Mouse (Mus musculus): ENCODE measurements around the gene Psmd12. TPM values are rescaled to one million over a fixed set of nuclear protein-coding genes. Genes with fewer than 3 reads are reported as not detected.
A peak's percentile ranks its signal among the peaks of the same experiment; 100 is the strongest.

Gene Psmd12
- polyA plus RNA-seq, 1 experiment from 2014 or later: 178 TPM

GRCm38 (mm10) chr11:107521153-107521552 lies 41.9 kb downstream of the Psmd12 start:
- Histone ChIP-seq H3K4me2 (replicated peaks) (no peak overlapping the region), H3K9ac (no peak overlapping the region), H3K9me3 (no peaks in the 10 kb centered on the region), H3K36me3 (no peaks in the 10 kb centered on the region), H3K27me3 (no peaks in the 10 kb centered on the region), H3K27ac (no peak overlapping the region), H3K4me1 (no peaks in the 10 kb centered on the region), H3K4me3 (no peak overlapping the region)
- no peak for ATAC-seq (ENCODE audit: low FRiP score, low read depth)
- WGBS: 57% methylated on average over 1 of the region's 1 CpGs

GRCm38 (mm10) chr11:107524966-107525365 lies 45.7 kb downstream of the Psmd12 start:
- Histone ChIP-seq H3K36me3 (no peaks in the 10 kb centered on the region), H3K27ac (no peak overlapping the region), H3K9me3 (no peaks in the 10 kb centered on the region), H3K27me3 (no peaks in the 10 kb centered on the region), H3K4me2 (replicated peaks) (no peak overlapping the region), H3K4me3 (no peak overlapping the region), H3K9ac (no peak overlapping the region), H3K4me1 (no peaks in the 10 kb centered on the region)
- WGBS: 61% methylated on average over 1 of the region's 1 CpGs
- no peak for ATAC-seq (ENCODE audit: low FRiP score, low read depth)

GRCm38 (mm10) chr11:107527632-107528031 lies 48.3 kb downstream of the Psmd12 start:
- H3K4me2 ChIP-seq (replicated peaks): no peak overlapping the region
- no peaks in the 10 kb centered on the region for H3K4me1 ChIP-seq
- ATAC-seq (ENCODE audit: low FRiP score, low read depth): no peak
- no peak overlapping the region for H3K27ac ChIP-seq
- no peak overlapping the region for H3K4me3 ChIP-seq
- H3K9me3 ChIP-seq: no peaks in the 10 kb centered on the region
- no peak overlapping the region for H3K9ac ChIP-seq
- no peaks in the 10 kb centered on the region for H3K36me3 ChIP-seq
- WGBS: 53% methylated on average over 3 of the region's 3 CpGs
- no peaks in the 10 kb centered on the region for H3K27me3 ChIP-seq

- WGBS: 38% methylated on average over 8 of the region's 8 CpGs
- no peak overlapping the region for H3K4me3 ChIP-seq
Observed at GRCm38 (mm10) chr11:107529320-107529719, 50.0 kb downstream of the Psmd12 start.

GRCm38 (mm10) chr11:107531445-107531844 lies 52.2 kb downstream of the Psmd12 start:
- Histone ChIP-seq H3K36me3 (no peaks in the 10 kb centered on the region), H3K4me2 (replicated peaks) (no peak overlapping the region), H3K9me3 (no peaks in the 10 kb centered on the region), H3K4me3 (no peak overlapping the region), H3K27ac (no peak overlapping the region), H3K27me3 (no peaks in the 10 kb centered on the region), H3K4me1 (no peaks in the 10 kb centered on the region), H3K9ac (no peak overlapping the region)
- 79% methylated on average over 4 of the region's 4 CpGs for WGBS
- no peak for ATAC-seq (ENCODE audit: low FRiP score, low read depth)

More at GRCm38 (mm10) chr11:107529320-107529719, 50.0 kb downstream of the Psmd12 start:
- Histone ChIP-seq H3K9ac (0 out of 2 replicates have a peak overlapping the region, but pooled peaks have one; percentile 25), H3K4me2 (replicated peaks) (no peak overlapping the region), H3K36me3 (no peaks in the 10 kb centered on the region), H3K27ac (no peak overlapping the region), H3K4me1 (no peaks in the 10 kb centered on the region), H3K27me3 (no peaks in the 10 kb centered on the region), H3K9me3 (no peaks in the 10 kb centered on the region)
- no peak for ATAC-seq (ENCODE audit: low FRiP score, low read depth)

GRCm38 (mm10) chr11:107532271-107532670 lies 53.0 kb downstream of the Psmd12 start:
- no peaks in the 10 kb centered on the region for H3K9me3 ChIP-seq
- no peaks in the 10 kb centered on the region for H3K4me1 ChIP-seq
- no peak for ATAC-seq (ENCODE audit: low FRiP score, low read depth)
- no peak overlapping the region for H3K4me3 ChIP-seq
- H3K27ac ChIP-seq: no peak overlapping the region
- WGBS: 37% methylated on average over 5 of the region's 5 CpGs
- H3K9ac ChIP-seq: no peak overlapping the region
- H3K36me3 ChIP-seq: no peaks in the 10 kb centered on the region
- no peak overlapping the region for H3K4me2 ChIP-seq (replicated peaks)
- no peaks in the 10 kb centered on the region for H3K27me3 ChIP-seq

GRCm38 (mm10) chr11:107538994-107539393 lies 59.7 kb downstream of the Psmd12 start:
- Histone ChIP-seq H3K27me3 (no peaks in the 10 kb centered on the region), H3K4me1 (no peaks in the 10 kb centered on the region), H3K9me3 (no peaks in the 10 kb centered on the region), H3K4me3 (no peak overlapping the region), H3K36me3 (no peaks in the 10 kb centered on the region), H3K9ac (no peak overlapping the region), H3K4me2 (replicated peaks) (no peak overlapping the region), H3K27ac (no peak overlapping the region)
- 88% methylated on average over 4 of the region's 4 CpGs for WGBS
- ATAC-seq (ENCODE audit: low FRiP score, low read depth): no peak

- no peak for ATAC-seq (ENCODE audit: low FRiP score, low read depth)
- Histone ChIP-seq H3K36me3 (no peaks in the 10 kb centered on the region), H3K4me3 (no peak overlapping the region), H3K9me3 (no peaks in the 10 kb centered on the region), H3K27ac (no peak overlapping the region), H3K9ac (no peak overlapping the region), H3K4me2 (replicated peaks) (no peak overlapping the region), H3K27me3 (no peaks in the 10 kb centered on the region), H3K4me1 (no peaks in the 10 kb centered on the region)
- 65% methylated on average over 1 of the region's 1 CpGs for WGBS
Observed at GRCm38 (mm10) chr11:107540339-107540738, 61.1 kb downstream of the Psmd12 start.

- H3K4me2 ChIP-seq (replicated peaks): peak overlapping the region; percentile 98
- peaks cover 4% of the 10 kb centered on the region; the same call in 1 of the 2 replicates for H3K27me3 ChIP-seq
- peak overlapping the region; percentile 97; the same call in 1 of the 2 replicates for H3K4me3 ChIP-seq
- H3K36me3 ChIP-seq: peaks cover 14% of the 10 kb centered on the region
- H3K4me1 ChIP-seq: peaks cover 10% of the 10 kb centered on the region; the same call in 1 of the 2 replicates
- no peak overlapping the region for H3K27ac ChIP-seq
- no peak for ATAC-seq (ENCODE audit: low FRiP score, low read depth)
- no peaks in the 10 kb centered on the region for H3K9me3 ChIP-seq
- WGBS: 26% methylated on average over 13 of the region's 13 CpGs
- H3K9ac ChIP-seq: no peak overlapping the region
Observed at GRCm38 (mm10) chr11:107545747-107546476, 66.6 kb downstream of the Psmd12 start.

- Histone ChIP-seq H3K9ac (peak overlapping the region; percentile 93), H3K27ac (peak overlapping the region; percentile 78; the same call in 1 of the 2 replicates), H3K4me1 (peaks cover 10% of the 10 kb centered on the region; the same call in 1 of the 2 replicates), H3K27me3 (peaks cover 4% of the 10 kb centered on the region; the same call in 1 of the 2 replicates), H3K9me3 (no peaks in the 10 kb centered on the region), H3K4me2 (replicated peaks) (peak overlapping the region; percentile 98), H3K36me3 (peaks cover 22% of the 10 kb centered on the region), H3K4me3 (peak overlapping the region; percentile 97)
- peak; percentile 51 for ATAC-seq (ENCODE audit: low FRiP score, low read depth)
- under 1% methylated on average over 26 of the region's 37 CpGs for WGBS
Observed at GRCm38 (mm10) chr11:107546667-107547301, 67.5 kb downstream of the Psmd12 start.

GRCm38 (mm10) chr11:107547351-107548203 lies 68.3 kb downstream of the Psmd12 start, which contains the start of gene Helz:
Helz (plus strand) TSS chr11:107547930.
- H3K4me1 ChIP-seq: peaks cover 10% of the 10 kb centered on the region; the same call in 1 of the 2 replicates
- H3K9ac ChIP-seq: peak within 1 kb of the TSS; percentile 93
- peaks cover 26% of the 10 kb centered on the region for H3K36me3 ChIP-seq
- H3K4me3 ChIP-seq: peak within 1 kb of the TSS; percentile 97
- H3K4me2 ChIP-seq (replicated peaks): peak within 1 kb of the TSS; percentile 98
- WGBS: under 1% methylated on average over 65 of the region's 70 CpGs
- no peaks in the 10 kb centered on the region for H3K9me3 ChIP-seq
- peak within 1 kb of the TSS; percentile 78 for H3K27ac ChIP-seq
- ATAC-seq (ENCODE audit: low FRiP score, low read depth): peak; percentile 76
- peaks cover 4% of the 10 kb centered on the region; the same call in 1 of the 2 replicates for H3K27me3 ChIP-seq

Measured in limb, embryonic 13.5 days (tissue).